Mouse (Mus musculus) hindbrain, embryonic 10.5 days (tissue): ENCODE results near the gene Ripk3. TPM values are rescaled to one million over a fixed set of nuclear protein-coding genes. Genes with fewer than 3 reads are reported as not detected.

ENCODE experiments used
- DNase-seq: peaks from one replicate; pipeline ENCODE4 v3.0.0-alpha.2; 2017; ENCODE audit warnings: low spot score
- H3K27ac ChIP-seq: fragments of 300-500 bp; sonication (generic); 2 replicates; pipeline ENCODE4 v1.5.1; 2016; ENCODE audit warnings: mild to moderate bottlenecking, moderate library complexity
- H3K27me3 ChIP-seq: fragments of 300-500 bp; sonication (generic); 2 replicates; pipeline ENCODE4 v1.6.1; 2016; ENCODE audit warnings: mild to moderate bottlenecking; ENCODE audit not compliant: poor library complexity, insufficient read depth, severe bottlenecking
- H3K36me3 ChIP-seq: fragments of 300-500 bp; sonication (generic); 2 replicates; pipeline ENCODE4 v1.6.1; 2016; ENCODE audit warnings: mild to moderate bottlenecking, moderate library complexity
- H3K4me1 ChIP-seq: fragments of 300-500 bp; sonication (generic); replicated peaks from 2 replicates; pipeline ENCODE4 v1.6.1; 2016; ENCODE audit warnings: mild to moderate bottlenecking
- H3K4me3 ChIP-seq: fragments of 300-500 bp; sonication (generic); 2 replicates; pipeline ENCODE4 v1.5.1; 2016; ENCODE audit warnings: mild to moderate bottlenecking, moderate library complexity
- H3K9me3 ChIP-seq: fragments of 300-500 bp; sonication (generic); 2 replicates; pipeline ENCODE4 v1.6.1; 2016; ENCODE audit warnings: mild to moderate bottlenecking, moderate library complexity
- WGBS: fragments of 180-500 bp; shearing (Covaris S2); methylation state at CpG from one replicate; pipeline ENCODE4 v1.1.7; 2016; 5-methylcytosine and 5-hydroxymethylcytosine counted together
- polyA plus RNA-seq: library from polyadenylated mRNA; unstranded; fragments of >200 nt; fragmentation: Nextera tagmentation; extraction: Ambion mirVana; gene quantifications from 2 replicates; pipeline ENCODE4 v1.2.1, GENCODE M21; 2016

The Ripk3 gene
- polyA plus RNA-seq, 1 experiment from 2014 or later: 11.9 TPM

DNA sequence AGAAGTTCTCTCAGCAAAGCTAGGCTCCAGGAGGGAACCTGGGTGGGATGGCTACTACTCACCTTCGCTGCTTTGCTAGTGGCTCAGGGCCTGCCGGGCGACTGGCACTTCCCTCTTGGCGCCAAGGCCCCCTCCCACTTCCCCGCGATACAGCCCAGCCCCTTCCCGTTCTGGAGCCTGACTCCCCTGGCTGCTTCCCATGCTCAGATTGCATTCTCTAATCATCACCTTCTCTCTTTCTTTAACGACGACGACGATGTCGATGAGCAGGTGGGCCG, 4.8 kb downstream of the Ripk3 start, which contains the start of gene Adcy4:
TSS of gene Adcy4 (minus strand) at position 138 of the 278 bp plus-strand sequence.
- Histone ChIP-seq H3K9me3 (no peaks in the 10 kb centered on the region), H3K36me3 (no peaks in the 10 kb centered on the region), H3K4me3 (peak within 1 kb of the TSS; percentile 46), H3K27me3 (peaks cover 92% of the 10 kb centered on the region), H3K4me1 (peaks cover 44% of the 10 kb centered on the region), H3K27ac (peak within 1 kb of the TSS; percentile 42)
- 4% methylated on average over 13 of the region's 13 CpGs for WGBS
- DNase-seq: no peak

DNA sequence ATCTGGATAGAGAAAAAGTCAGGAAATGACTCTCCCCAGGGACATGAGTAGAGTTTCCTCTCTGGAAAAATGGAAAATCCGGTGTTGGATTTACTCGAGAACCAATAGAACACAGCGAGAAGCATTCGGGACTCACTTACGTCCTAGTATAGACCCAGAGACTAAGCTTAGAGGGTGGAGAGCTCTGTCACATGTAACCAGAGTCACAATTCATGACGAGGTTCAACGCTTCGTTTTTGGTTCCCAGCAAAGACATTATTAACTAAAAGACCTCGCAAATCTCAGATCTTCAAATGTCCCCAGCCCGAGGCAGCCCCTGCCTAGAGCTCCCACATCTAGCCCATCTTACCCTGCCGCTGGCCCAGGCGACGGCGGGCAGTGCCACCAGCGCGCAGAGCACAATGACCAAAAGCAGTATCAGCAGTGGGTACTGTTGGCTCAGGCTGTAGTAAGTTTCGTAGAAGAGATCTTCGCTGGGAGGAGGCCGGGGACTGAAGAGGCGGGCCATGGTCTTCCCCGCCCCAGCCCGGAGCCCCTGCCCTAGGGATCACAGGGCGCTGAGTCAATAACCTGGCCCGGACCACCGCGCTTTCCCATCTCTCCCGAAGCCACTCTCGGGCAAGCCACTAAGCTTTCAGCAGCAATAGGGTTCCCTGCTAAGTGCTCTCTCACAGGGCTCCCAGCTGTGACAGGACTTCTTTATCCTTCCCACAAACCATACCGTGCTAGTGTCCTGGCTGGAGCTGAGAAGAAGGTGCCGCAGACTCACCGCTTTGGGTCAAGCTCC, 5.3 kb downstream of the Ripk3 start:
- Histone ChIP-seq H3K9me3 (no peaks in the 10 kb centered on the region), H3K27me3 (peaks cover 91% of the 10 kb centered on the region), H3K4me3 (peak overlapping the region; percentile 46), H3K4me1 (peaks cover 39% of the 10 kb centered on the region), H3K36me3 (no peaks in the 10 kb centered on the region), H3K27ac (peak overlapping the region; percentile 42)
- peak; percentile 46 for DNase-seq
- WGBS: 2% methylated on average over 31 of the region's 31 CpGs

DNA sequence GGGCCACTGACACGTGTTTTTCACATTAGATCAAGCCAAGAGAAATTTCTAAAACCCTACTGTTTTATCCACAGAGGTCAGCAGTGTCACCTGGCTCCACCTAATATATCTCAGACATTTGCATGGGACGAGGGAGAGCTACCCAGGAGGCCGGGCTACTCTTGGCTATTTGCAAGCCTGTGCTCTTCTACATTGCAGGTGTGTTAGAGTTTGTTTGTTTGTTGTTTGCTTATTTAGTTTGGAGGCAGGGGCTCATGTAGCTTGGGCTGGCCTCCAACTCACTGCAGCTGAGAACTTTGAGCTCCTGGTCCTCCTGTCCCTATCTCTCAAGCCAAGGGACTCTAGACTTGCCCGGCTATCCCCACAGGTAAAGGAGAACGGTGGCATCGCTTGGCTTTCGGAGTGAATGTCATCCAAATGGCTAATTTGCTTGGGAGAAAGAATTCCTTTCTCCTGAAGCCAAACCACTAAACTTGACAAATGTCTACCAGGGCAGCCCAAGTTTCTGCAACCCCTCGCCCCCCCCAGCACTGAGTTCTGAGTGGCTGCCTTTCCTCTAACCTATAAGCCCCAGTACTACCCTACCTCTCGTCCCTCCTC, 6.2 kb downstream of the Ripk3 start:
- Histone ChIP-seq H3K36me3 (no peaks in the 10 kb centered on the region), H3K9me3 (no peaks in the 10 kb centered on the region), H3K4me1 (peaks cover 35% of the 10 kb centered on the region), H3K27me3 (peaks cover 82% of the 10 kb centered on the region), H3K4me3 (peak overlapping the region; percentile 46), H3K27ac (peak overlapping the region; percentile 41; the same call in 1 of the 2 replicates)
- WGBS: 52% methylated on average over 9 of the region's 9 CpGs
- DNase-seq: no peak

DNA sequence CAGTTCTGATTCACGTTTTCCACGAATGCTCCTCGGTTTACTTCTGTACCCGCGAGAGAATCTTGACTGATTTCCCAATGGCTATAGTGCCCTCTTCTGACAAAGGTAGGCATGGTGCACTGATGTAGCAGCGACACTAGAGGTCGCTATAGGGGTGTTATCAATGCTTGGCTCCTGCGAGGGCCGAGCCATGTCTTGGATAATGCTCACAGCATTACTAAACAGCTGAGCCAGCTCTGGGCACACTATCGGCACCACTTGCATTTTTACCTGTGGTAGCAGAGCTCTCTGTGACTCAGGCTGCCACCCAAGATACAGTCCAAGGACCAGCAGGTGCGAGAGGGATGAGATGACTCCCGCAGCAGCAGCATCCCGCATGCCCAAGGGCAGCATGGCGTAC, 7.4 kb downstream of the Ripk3 start:
- no peaks in the 10 kb centered on the region for H3K36me3 ChIP-seq
- no peaks in the 10 kb centered on the region for H3K9me3 ChIP-seq
- H3K27me3 ChIP-seq: peaks cover 70% of the 10 kb centered on the region
- H3K4me3 ChIP-seq: peak overlapping the region; percentile 10
- no peak overlapping the region for H3K27ac ChIP-seq
- DNase-seq: peak; percentile 77
- peaks cover 43% of the 10 kb centered on the region for H3K4me1 ChIP-seq
- WGBS: 14% methylated on average over 14 of the region's 14 CpGs

DNA sequence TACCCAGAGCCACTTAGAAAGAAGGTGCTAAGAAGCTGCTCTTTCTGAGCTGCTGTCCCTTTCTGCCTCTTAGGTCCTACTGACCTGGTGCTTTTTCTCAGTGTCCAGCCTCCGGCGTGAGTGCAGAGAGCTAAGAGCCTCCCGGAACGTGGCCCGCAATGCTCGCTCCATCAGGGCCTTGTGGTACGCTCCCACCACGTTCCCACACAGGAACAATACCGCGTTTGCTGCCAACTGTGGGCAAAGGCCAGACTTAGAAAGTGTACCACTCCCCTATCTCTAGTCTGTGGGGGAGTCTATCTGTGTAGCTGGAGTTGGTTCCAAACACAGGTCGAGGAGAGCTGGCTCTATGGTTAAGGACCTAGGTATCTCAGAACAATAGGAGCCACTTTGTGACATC, 7.9 kb downstream of the Ripk3 start:
- Histone ChIP-seq H3K27ac (no peak overlapping the region), H3K36me3 (no peaks in the 10 kb centered on the region), H3K9me3 (no peaks in the 10 kb centered on the region), H3K4me1 (peaks cover 43% of the 10 kb centered on the region), H3K27me3 (peaks cover 64% of the 10 kb centered on the region), H3K4me3 (no peak overlapping the region)
- 79% methylated on average over 11 of the region's 11 CpGs for WGBS
- DNase-seq: no peak

DNA sequence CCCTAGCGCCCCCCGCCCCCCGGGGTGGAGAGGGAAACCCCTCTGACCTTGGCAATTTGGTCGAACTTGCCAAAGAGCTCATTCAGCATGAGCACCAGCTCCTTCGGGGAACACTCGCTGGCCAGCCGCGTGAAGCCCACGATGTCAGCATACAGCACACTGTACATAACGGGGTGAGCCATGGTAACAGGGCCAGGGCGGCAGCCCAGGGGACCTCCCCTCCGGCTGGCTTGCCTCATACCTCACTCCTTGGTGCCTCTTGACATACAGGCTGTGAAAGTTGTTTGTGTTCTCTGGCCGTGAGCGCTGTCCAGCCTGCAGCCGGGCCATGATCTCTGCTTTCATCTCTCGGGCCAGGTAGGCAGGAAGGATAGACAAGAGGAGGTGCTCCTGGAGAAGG, 9.0 kb downstream of the Ripk3 start:
- Histone ChIP-seq H3K27ac (no peak overlapping the region), H3K9me3 (no peaks in the 10 kb centered on the region), H3K27me3 (peaks cover 54% of the 10 kb centered on the region), H3K4me1 (peaks cover 43% of the 10 kb centered on the region), H3K36me3 (no peaks in the 10 kb centered on the region), H3K4me3 (no peak overlapping the region)
- no peak for DNase-seq
- 66% methylated on average over 16 of the region's 16 CpGs for WGBS

DNA sequence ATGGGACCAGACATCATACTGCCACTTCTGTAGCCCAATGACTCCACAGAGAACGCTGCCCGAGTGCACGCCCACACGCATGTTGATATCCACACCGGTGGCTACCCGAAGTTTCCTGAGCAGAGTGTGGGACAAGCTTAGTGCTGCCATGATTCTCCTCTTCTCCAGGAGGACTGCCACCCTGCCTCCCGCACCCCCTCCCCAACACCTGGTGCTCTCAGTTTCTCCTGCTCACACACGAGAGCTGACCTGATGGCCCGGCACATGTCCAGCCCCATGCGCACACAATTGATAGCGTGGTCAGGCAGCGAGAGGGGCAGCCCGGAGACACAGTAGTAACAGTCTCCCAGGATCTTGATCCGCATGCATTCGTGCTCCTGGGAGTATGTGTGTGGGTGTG, 10.0 kb downstream of the Ripk3 start:
- DNase-seq: no peak
- Histone ChIP-seq H3K36me3 (no peaks in the 10 kb centered on the region), H3K27me3 (peaks cover 47% of the 10 kb centered on the region), H3K9me3 (no peaks in the 10 kb centered on the region), H3K4me3 (no peak overlapping the region), H3K27ac (no peak overlapping the region), H3K4me1 (peaks cover 38% of the 10 kb centered on the region)
- 90% methylated on average over 15 of the region's 15 CpGs for WGBS

DNA sequence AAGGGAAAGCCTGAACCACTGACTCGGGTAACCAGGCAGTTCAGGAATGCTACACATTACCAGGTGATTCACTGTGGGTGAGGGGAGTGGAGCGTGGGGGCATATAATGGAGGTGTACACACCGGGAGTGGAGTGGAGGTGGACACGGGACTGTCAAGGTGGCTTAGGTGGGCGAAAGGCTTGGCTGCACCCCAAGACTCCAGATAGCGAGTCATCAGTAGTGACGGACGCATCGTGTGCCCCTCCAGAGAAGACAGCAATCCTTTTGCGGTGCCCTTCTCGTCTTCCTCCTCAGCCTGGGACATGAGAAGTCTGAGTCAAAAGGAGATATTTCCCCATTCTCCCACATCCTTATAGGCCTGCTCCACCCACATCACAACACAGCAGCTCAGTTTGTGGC, 10.9 kb downstream of the Ripk3 start:
- H3K4me1 ChIP-seq: peaks cover 30% of the 10 kb centered on the region
- H3K27me3 ChIP-seq: peaks cover 44% of the 10 kb centered on the region
- H3K27ac ChIP-seq: no peak overlapping the region
- WGBS: 89% methylated on average over 11 of the region's 11 CpGs
- no peaks in the 10 kb centered on the region for H3K9me3 ChIP-seq
- DNase-seq: no peak
- H3K4me3 ChIP-seq: no peak overlapping the region
- H3K36me3 ChIP-seq: no peaks in the 10 kb centered on the region

DNA sequence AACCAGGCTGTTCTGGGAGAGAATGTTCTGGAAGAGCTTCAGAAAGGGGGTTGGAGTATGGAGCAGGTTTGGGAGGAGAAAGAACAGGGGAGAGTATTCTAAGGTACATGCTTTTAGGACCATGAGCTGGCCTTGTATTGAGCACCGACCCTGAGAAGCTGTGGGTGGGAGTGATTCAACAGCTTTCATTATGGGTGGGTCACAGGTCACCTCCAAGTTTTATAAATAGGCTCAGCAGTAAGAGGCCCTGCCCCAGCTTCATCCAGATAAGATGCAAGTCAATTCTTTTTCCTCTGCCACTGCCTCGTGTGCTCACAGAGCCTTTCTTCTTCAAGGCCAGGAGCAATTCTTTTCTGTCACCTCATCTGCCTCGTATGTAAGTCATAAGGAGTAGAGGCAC, 11.5 kb downstream of the Ripk3 start:
- no peaks in the 10 kb centered on the region for H3K36me3 ChIP-seq
- no peak overlapping the region for H3K4me3 ChIP-seq
- peaks cover 40% of the 10 kb centered on the region for H3K27me3 ChIP-seq
- peaks cover 24% of the 10 kb centered on the region for H3K4me1 ChIP-seq
- 42% methylated on average over 3 of the region's 3 CpGs for WGBS
- no peak for DNase-seq
- no peak overlapping the region for H3K27ac ChIP-seq
- no peaks in the 10 kb centered on the region for H3K9me3 ChIP-seq

DNA sequence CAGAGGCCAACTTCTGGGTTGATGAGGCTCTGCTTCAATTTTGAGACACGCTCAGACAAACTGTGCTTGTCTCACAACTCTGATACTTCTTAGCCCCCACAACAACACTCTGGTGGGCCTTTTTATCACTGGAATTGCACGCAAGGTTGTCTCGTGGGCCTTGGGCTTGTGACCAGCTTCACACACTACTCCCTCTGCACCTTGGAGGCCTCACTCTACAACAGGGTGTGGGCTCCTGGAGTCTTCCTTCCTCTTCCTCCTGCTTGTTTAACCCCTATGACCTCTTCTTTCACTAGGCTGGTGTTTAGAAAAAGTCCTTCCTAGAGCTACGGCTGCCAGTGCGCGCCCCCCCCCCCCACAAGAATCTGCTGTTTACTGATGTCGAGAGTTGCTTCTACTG, 12.0 kb downstream of the Ripk3 start:
- H3K4me3 ChIP-seq: no peak overlapping the region
- H3K27me3 ChIP-seq: peaks cover 38% of the 10 kb centered on the region
- H3K27ac ChIP-seq: no peak overlapping the region
- WGBS: 64% methylated on average over 7 of the region's 7 CpGs
- no peaks in the 10 kb centered on the region for H3K9me3 ChIP-seq
- H3K36me3 ChIP-seq: no peaks in the 10 kb centered on the region
- H3K4me1 ChIP-seq: peaks cover 21% of the 10 kb centered on the region
- DNase-seq: no peak

DNA sequence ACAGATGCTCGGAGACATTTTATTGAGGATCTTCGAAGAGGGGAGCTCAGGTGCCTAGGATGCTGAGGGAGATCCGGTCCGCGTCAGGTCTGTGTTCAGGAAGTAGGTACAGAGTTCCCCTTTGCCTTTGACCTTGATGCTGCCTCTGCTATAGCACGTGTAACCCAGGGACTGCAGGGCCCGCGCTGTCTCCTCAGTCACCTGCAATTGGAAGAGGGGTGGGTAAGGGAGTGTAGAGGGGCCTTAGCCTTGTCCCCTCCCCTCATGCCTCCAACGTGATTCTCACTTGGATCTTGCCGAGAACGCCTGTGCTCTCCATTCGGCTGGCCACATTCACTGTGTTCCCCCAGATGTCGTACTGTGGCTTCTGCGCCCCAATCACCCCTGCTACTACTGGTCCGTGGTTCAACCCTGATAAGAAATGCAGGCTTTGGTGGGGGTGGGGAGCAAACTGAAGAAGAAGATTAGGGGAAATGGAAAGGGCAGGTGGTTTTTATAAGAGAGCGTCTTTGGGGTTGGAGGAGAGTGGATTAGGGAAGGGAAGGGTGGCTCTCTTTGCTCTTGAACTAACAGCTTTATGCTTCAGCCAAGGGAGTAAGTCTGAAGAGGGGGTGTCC, 19.5 kb downstream of the Ripk3 start:
- Histone ChIP-seq H3K36me3 (no peaks in the 10 kb centered on the region), H3K27ac (no peak overlapping the region), H3K27me3 (peaks cover 80% of the 10 kb centered on the region), H3K4me1 (peaks cover 13% of the 10 kb centered on the region), H3K4me3 (no peak overlapping the region), H3K9me3 (no peaks in the 10 kb centered on the region)
- 74% methylated on average over 16 of the region's 16 CpGs for WGBS
- no peak for DNase-seq

DNA sequence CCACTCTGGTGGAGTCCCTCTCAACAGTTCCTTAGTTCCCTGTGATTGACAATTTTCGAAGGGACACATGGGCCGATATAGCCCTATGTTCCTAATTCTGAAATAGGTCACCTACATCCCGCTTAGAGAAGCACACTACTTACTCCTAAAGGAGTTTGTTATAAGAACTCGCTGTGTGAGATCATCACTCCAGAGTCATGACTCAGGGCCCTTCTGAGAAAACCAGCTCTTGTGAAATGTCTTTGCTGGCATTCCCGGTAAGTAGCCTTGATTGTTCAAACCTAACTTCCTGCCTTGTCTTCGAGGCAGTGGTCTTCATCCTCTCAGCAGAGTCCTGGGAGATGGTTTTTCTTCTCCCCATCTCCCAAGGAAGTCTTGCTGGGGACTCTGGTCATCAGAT, 20.1 kb downstream of the Ripk3 start:
- Histone ChIP-seq H3K27me3 (peaks cover 82% of the 10 kb centered on the region), H3K4me1 (peaks cover 13% of the 10 kb centered on the region), H3K4me3 (no peak overlapping the region), H3K9me3 (no peaks in the 10 kb centered on the region), H3K27ac (no peak overlapping the region), H3K36me3 (no peaks in the 10 kb centered on the region)
- 86% methylated on average over 6 of the region's 6 CpGs for WGBS
- DNase-seq: no peak
